Mouse (Mus musculus): Measurements from ENCODE around the gene Thy1. TPM values are rescaled to one million over a fixed set of nuclear protein-coding genes. Genes with fewer than 3 reads are reported as not detected.

The Thy1 gene
- total RNA-seq, 1 experiment from 2014 or later = 50.7 TPM

DNA sequence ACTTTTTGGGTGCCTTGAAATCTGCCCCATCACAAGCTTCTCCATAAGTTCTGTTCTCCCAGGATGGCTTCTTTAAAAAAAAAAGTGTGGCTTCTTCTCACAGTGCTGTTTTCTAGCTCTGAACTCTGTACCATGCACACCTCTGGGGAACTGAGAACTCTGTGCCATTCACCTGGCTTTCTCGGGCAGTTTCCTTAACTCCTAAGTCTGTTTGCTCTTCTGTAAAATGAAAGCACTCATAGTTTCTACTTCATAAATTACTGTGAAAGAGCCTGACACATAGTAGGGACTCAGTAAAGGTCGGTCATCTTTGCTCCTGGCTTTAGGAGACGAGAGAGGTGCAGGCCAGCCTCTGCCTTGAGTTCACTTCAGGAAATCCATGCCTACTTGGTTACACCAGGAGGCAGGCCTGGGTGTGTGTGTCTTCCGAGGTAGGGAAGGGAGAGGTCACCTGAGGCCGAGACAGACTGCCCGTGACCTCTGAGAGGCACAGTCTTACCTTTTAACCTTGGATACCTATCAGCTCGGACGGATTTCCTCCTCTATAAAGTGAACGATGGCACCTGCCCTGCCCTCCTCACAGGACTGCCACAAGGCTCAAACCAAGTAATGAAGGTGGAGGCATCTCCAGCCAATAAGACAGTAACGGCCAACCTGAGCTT lies 35.1 kb downstream of the Thy1 start:
- ATAC-seq (ENCODE audit: extremely low read depth, insufficient number of reproducible peaks, low FRiP score, poor library complexity, severe bottlenecking) = no peak

DNA sequence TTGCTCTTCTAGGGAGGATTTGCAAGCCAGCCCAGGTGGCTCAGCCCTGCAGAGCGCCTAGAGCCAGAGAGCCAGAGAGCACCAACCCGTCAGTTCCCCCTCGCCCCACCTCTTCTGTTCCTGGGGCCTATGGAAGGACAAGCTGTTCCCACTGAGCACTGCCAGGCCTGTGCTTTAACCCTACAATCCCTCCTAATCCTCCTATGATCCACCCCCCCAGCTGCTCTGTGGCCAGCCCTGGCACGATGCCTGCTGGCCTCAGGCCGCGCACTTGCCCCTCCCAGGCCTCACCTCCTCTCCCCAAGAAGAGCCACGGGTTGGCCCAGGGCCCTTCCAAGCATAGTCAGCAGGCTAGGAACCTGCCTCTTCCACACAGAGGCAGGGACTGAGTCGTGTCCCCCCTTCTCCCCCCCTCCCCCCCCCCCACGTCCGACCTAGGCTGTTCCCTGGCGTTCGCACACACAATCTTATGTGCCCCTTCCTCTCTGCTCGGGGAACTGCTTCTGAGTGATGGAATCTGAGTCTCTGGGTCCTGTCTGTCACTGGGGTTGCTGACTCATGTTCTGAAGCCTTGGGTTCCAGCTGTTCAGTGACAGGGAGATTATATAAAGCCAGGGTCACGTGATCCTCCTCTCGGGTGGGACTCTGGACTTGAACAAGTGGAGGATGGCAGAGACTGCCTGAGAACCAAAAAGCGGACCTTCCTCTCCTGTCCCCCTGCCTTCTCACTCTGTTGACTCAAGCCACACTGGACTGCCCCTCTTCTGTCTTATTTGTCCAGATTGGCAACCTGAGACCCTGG lies 36.0 kb downstream of the Thy1 start:
- no peak for ATAC-seq (ENCODE audit: extremely low read depth, insufficient number of reproducible peaks, low FRiP score, poor library complexity, severe bottlenecking)

DNA sequence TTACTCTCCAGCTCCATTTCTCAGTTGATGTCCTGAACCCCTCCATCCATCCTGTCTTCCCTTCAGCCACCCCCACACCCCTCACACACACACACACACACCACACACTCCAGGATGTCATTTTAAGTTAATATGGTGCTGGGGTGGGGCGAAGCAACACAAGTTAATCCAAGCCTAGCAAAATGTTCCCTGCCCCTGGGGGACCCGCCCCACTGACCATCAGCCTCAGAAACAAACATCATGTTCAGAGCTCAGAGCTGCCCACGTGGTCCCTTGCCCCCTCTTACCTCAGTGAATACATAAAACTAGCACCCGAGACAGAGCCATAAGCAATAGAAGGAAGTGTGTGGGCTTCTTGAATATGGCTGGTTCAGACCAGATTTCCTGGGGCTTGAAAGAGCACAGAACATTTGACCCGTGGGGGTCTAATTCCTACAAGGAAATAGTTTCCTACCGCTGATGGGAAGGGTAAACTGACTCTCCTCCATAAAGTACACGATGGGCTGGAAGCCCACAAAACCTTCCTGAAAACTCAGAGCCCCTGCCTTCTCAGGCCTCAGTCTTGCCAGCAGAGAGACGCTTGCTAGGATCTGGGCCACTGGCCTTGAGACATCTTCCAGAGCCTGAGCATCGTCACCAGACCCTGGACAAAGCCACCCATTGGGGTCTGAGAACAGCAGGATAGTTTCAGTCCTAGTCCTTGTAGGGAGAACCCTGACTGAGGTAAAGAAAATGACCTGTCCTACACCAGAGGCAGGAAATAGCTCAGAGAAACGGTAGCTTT lies 37.0 kb downstream of the Thy1 start:
- no peak for ATAC-seq (ENCODE audit: extremely low read depth, insufficient number of reproducible peaks, low FRiP score, poor library complexity, severe bottlenecking)

DNA sequence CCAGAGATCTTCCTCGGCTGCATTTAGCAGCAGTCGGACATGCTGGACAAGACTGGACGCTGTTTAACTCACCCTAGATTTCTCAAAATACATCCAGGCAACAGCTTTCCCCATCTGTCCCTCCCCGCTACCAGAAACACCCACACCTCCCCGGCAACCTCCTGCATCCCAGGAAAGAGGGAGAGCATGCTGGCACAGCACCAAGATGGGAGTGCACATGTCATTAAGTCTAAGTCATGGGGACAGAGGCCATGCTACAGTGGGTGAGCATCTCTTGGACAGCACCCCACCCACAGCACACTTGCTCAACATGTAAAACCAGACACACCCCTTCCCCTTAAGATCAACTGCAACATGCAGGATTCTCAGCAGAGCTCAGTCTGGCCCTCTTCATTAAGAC lies 37.8 kb downstream of the Thy1 start:
- ATAC-seq (ENCODE audit: extremely low read depth, insufficient number of reproducible peaks, low FRiP score, poor library complexity, severe bottlenecking) = no peak

- no peak for ATAC-seq (ENCODE audit: extremely low read depth, insufficient number of reproducible peaks, low FRiP score, poor library complexity, severe bottlenecking)
These were observed 38.4 kb downstream of the Thy1 start for GRCm38 (mm10) chr9:44081581-44081980.

DNA sequence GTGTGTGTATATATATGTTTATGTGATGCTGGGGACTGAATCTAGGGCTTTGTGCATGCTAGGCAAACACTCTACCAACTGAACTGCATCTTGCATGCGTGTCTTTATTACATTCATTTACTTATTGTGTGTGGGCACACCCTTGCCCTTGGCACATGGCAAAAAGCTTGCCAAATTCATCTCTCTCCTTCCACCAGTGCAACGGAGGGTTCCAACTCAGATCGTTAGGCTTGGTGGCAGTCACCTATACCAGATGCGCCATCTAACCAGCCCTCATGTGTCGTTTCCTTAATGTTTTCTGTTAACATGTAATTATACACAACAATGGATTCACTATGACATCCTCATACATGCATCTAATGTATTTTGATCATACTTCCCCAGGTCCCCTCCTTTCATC lies 39.1 kb downstream of the Thy1 start:
- ATAC-seq (ENCODE audit: extremely low read depth, insufficient number of reproducible peaks, low FRiP score, poor library complexity, severe bottlenecking) = no peak

- no peak for ATAC-seq (ENCODE audit: extremely low read depth, insufficient number of reproducible peaks, low FRiP score, poor library complexity, severe bottlenecking)
These were observed 40.4 kb downstream of the Thy1 start for GRCm38 (mm10) chr9:44083392-44084121.

DNA sequence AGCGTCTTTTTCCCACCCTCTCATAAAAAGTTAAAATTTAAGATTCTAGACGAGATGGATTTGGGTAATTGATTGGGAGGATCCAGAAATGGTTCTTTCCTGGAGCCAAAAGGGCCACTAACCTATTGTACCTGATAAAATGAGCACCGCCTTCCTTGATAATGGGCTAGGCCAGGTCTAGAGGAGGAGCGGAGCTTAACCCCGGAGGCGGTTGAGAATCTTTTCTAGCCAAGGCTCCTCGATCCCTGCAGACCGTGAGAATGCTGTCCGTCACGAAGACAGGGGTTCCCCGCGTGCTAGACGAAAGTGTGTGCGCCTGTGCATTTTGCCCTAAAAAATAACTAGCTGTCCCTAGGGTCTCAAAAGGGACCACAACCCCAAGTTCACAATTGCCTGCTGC lies 41.1 kb downstream of the Thy1 start:
- ATAC-seq (ENCODE audit: extremely low read depth, insufficient number of reproducible peaks, low FRiP score, poor library complexity, severe bottlenecking) = no peak

DNA sequence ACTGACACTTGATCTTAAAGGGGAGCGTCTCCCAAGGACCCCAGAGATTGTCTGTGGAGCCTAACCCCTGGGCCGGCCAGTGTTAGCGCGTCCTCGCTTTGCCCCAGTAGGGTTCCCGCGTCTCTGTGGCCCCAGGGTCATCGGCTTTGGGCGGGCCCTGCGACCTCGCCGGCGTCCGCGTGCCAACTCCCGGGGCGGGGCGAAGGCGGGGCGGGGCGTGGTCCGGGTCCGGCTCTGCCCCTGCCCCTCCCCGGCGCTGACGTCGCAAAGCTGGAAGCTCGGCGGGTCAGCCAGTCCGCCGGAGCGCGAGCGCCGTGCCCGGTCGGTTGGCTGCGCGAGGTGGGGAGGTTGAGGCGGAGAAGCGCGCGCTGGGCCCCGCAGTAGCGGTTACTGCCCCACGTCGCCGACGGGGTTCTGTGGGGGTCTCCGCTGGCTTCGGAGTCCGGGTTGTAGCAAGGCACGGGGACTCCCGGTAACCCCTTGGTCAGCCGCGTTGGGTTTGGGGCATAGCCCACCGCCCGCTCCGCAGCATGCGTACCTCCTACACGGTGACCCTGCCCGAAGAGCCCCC lies 41.6 kb downstream of the Thy1 start:
- peak; percentile 25 for ATAC-seq (ENCODE audit: extremely low read depth, insufficient number of reproducible peaks, low FRiP score, poor library complexity, severe bottlenecking)

DNA sequence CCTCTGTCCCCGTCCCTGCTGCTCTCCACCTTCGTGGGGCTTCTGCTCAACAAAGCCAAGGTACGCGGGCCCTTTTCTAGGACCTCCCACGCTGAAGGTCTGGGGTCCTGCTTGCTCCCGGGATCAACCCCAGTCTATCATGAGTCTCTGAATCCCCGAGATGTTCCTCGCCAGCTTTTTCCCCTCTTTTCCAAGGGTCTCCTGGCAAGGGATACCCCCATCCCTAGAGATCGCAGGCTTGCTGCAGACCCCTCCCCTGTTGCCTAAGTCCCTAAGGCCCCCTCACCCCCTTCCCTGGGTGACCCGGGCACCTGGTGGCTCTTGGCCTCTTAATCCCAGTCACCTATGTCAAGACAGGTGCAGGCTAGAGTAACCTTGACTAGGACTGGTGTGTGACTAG lies 42.1 kb downstream of the Thy1 start:
- ATAC-seq (ENCODE audit: extremely low read depth, insufficient number of reproducible peaks, low FRiP score, poor library complexity, severe bottlenecking) = no peak

DNA sequence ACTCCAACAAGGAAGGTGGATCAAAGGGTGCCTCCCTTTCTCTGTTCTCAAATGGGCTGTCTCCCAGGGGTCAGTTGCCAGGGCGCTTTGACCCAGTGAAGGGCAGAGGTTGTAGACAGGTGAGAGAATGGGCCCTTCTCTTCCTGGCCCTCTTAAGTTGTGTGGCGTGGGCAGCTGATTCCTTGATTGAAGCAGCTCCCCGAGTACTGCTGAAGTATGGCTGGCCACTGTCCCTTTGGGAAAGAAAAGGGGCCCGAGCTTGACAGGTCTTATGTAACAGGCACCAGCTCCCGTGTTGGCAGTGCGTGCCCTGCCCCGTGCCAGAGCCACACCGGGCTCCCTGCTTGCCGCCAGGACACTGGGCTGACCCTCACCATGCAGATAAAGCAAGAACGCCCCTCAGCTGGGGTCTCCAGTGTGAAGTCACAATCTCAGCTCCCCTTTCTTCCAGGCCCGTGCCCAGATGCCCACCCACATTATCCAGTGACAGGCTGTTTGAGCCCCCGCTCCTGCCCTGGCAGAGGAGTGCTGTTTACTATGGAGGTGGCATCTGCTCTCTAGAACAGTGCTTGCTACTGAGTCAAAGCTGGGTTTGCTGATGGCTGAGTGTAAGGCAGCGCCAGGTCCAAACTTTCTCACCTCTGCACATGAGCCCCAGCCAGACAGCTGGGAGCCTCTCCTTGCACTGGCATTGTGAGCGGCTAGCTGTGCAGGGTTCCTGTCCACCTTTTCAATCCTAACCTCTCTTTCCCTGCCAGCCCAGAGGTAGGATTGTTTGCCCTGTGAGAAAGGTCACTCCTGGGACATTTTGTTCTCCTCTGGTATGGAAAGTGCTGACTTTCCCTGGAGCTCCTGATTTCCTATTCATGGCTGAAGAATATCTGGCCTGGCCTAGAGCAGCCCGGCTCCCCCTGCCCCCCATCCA lies 42.8 kb downstream of the Thy1 start:
- ATAC-seq (ENCODE audit: extremely low read depth, insufficient number of reproducible peaks, low FRiP score, poor library complexity, severe bottlenecking) = no peak

DNA sequence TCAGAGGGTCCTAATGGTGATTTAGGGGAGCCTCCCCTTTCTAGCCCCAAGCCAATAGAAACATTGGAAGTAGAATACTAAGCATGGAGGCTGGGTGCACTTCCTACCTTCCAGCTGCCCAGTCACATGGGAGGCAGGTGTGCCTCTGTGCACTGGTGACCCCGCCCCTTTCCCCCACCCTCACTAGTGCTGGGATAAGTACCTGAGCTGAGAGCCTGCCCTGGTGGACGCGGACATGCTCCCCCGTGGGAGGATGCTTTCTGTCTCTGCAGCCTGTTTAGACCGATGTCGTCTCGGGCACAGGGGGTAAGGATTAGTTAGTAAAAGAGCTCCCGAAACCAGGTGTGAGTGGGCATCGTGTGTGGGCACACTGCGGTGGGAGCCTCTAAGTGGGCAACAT lies 43.8 kb downstream of the Thy1 start:
- ATAC-seq (ENCODE audit: extremely low read depth, insufficient number of reproducible peaks, low FRiP score, poor library complexity, severe bottlenecking) = no peak

DNA sequence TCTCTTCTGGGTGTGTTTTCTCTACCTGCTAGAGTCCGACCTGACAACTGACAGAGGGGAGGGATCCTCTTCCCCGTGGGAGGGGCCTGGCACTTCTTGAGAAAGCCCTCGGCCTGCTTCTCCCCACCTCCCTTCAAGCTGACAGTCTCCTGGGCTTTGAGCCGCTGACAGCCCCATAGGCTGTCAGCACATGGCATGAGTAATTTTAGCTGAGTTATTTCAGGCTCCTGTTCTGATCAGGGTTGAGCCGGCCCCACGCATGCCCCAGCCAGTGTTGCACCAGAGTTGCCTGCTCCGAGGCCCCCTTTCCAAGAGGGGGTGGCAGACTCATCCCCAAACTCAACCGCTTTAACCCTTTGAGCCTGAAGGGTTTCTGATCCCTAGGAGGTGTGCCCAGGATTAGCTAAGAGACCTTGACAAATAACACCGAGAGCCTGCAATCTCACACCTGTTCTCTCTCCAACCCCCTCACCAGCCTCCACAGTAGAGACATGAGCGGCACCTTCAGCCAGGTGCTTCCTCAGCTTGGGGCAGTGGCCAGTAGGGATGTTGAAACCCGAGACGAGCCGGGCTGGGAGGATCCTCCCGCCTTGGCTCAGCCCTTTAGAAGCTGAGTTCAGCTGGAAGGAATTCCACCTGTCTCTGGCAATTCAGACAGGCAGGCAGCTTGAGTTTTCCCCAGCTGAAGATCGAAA lies 44.7 kb downstream of the Thy1 start:
- no peak for ATAC-seq (ENCODE audit: extremely low read depth, insufficient number of reproducible peaks, low FRiP score, poor library complexity, severe bottlenecking)

DNA sequence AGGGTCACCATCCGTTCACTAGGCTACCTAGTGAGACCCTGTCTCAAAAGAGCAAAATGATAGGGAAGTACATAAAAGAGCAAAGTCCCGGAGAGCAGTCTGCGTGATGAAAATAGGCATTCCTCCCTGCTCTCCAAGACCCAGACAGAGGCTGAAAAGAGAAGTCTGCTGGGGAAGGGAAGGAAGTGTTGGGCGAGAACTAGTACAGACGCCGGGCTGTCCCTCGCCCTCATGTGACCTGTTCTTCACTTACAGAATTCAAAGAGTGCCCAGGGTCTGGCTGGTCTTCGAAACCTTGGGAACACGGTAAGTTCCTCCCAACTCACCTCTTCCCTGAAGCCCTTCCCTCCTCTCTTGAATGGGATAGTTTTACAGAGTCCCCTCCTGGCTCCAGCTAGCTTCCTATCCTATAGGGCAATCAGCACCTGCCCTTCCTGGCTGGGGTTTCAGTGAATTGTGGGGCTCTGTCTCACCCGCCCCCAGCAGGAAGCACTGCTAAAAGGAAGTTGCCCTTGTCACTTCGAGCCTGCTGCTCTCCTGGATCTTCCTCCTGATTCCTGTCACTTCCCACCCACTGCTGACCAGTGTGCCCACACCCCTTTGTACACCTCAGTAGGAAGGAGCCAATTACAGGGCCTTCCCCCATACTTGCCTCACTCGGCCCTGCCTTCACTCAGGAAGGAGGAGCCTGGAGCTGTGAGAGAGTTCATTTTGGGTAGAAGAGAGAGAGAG lies 45.9 kb downstream of the Thy1 start:
- peak; percentile 62 for ATAC-seq (ENCODE audit: extremely low read depth, insufficient number of reproducible peaks, low FRiP score, poor library complexity, severe bottlenecking)

- peak; percentile 52 for ATAC-seq (ENCODE audit: extremely low read depth, insufficient number of reproducible peaks, low FRiP score, poor library complexity, severe bottlenecking)
These were observed 50.7 kb downstream of the Thy1 start for GRCm38 (mm10) chr9:44093612-44094503.

DNA sequence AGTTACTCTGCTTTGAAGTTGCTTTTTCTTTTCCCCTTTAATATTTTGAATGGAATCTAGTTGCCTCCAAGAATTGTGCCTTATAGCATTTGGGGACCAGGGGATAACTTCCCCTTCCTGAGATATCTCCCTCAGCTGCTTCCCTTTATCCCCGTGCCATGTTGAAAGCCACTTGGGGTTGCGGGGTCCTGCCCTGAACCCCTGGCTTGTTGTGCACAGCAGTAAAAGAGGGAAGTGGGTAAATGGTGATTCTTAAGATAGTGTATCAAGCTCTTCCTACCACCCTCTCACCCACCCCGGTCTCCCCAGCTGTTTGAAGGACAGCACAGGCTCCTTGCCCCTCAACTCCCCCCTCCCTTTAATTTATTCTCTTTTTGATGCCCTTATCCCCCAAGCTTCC lies 51.6 kb downstream of the Thy1 start:
- no peak for ATAC-seq (ENCODE audit: extremely low read depth, insufficient number of reproducible peaks, low FRiP score, poor library complexity, severe bottlenecking)
